8 mouse cellular contexts compared by ENCODE assay signal in genomic region chr19:25545714-25546340, GRCm38 (mm10). TPM values are rescaled to one million over a fixed set of nuclear protein-coding genes. Genes with fewer than 3 reads are reported as not detected.
DNase-seq lines count a peak whose midpoint lies in the region; ATAC-seq lines count a peak whose summit lies in the region.
"Had no signal": no experiment of that assay in that cellular context is flagged by ENCODE, and none has a peak within 500 bp of the region (broad histone marks: within the 10 kb centered on the region; RNA-seq: fewer than 3 reads in every experiment).

No protein-coding gene starts in this region.

- no peaks in the 10 kb centered on the region for H3K36me3 ChIP-seq in forebrain, embryonic 12.5 days (replicated peaks)
- no peaks in the 10 kb centered on the region for H3K36me3 ChIP-seq in hindbrain, embryonic 15.5 days

- no peak overlapping the region for H3K27ac ChIP-seq in forebrain, embryonic 12.5 days
- no peak overlapping the region for H3K27ac ChIP-seq in hindbrain, embryonic 15.5 days (replicated peaks)

- 36% methylated on average over 13 of the region's 13 CpGs for WGBS in forebrain, embryonic 12.5 days
- WGBS in hindbrain, embryonic 15.5 days: 37% methylated on average over 13 of the region's 13 CpGs

- H3K27me3 ChIP-seq in forebrain, embryonic 12.5 days: peaks cover 12% of the 10 kb centered on the region; the same call in 1 of the 2 replicates
- H3K27me3 ChIP-seq in hindbrain, embryonic 15.5 days: peaks cover 9% of the 10 kb centered on the region; the same call in 1 of the 2 replicates

- DNase-seq in R1 (ENCODE audit: low read depth, low spot score): peak; percentile 73
- DNase-seq in brain, embryonic 18.5 days (ENCODE audit: low read depth, low spot score): peak; percentile 18
- peak; percentile 25 to 30 for DNase-seq in layer of hippocampus, postnatal 36 days
- peak; percentile 23 for DNase-seq in right cerebral cortex, postnatal 4 days

- H3K9ac ChIP-seq in forebrain, embryonic 12.5 days: no peak overlapping the region
- H3K9ac ChIP-seq in hindbrain, embryonic 15.5 days: no peak overlapping the region

- no peaks in the 10 kb centered on the region for H3K9me3 ChIP-seq in forebrain, embryonic 12.5 days
- H3K9me3 ChIP-seq in hindbrain, embryonic 15.5 days: no peaks in the 10 kb centered on the region

- H3K4me2 ChIP-seq in forebrain, embryonic 12.5 days: no peak overlapping the region
- H3K4me2 ChIP-seq in hindbrain, embryonic 15.5 days: no peak overlapping the region

- no peak overlapping the region for H3K4me3 ChIP-seq in forebrain, embryonic 12.5 days (replicated peaks)
- no peak overlapping the region for H3K4me3 ChIP-seq in hindbrain, embryonic 15.5 days

- no peaks in the 10 kb centered on the region for H3K4me1 ChIP-seq in forebrain, embryonic 12.5 days
- H3K4me1 ChIP-seq in hindbrain, embryonic 15.5 days (replicated peaks): 0 out of 2 replicates have a peak, but pooled peaks cover 2% of the 10 kb centered on the region

- peak; percentile 82; the same call in 1 of the 2 replicates for ATAC-seq in forebrain, embryonic 12.5 days (ENCODE audit: low FRiP score)
- ATAC-seq in hindbrain, embryonic 15.5 days (ENCODE audit: low FRiP score, low read depth): peak; percentile 87
- ATAC-seq in megakaryocyte, adult 5-6 weeks (ENCODE audit: poor library complexity, severe bottlenecking): 0 out of 2 replicates have a peak, but pooled peaks have one; percentile 43

RNA-seq across cellular contexts. Expression of gene Dmrt1, which starts 40.4 kb away (rescaled TPM):
- 1.00 and 1.5 TPM in 2 replicates for polyA plus RNA-seq in forebrain, embryonic 12.5 days (2016; fragmentation: Nextera tagmentation; extraction: Ambion mirVana)
- not detected in 2 replicates for polyA plus RNA-seq in hindbrain, embryonic 15.5 days (2015; fragmentation: Nextera tagmentation; extraction: Ambion mirVana)
- total RNA-seq in layer of hippocampus, postnatal 36 days (2021): not detected
- total RNA-seq in megakaryocyte, adult 5-6 weeks (2015): not detected in 2 replicates
- total RNA-seq in megakaryocyte, adult 5-6 weeks (2017): not detected in 2 replicates
- polyA plus RNA-seq: liver, embryonic 16.5 days had no signal

Comparison
In these comparisons a context has a peak if more than half of its experiments do, and no peak if none do; other contexts are left out.
1. DNase-seq: peak in every context shown above with its lines; median percentile 73 in R1; 28 in layer of hippocampus, postnatal 36 days; 23 in right cerebral cortex, postnatal 4 days; 18 in brain, embryonic 18.5 days.